Mouse (Mus musculus): ENCODE results near the gene Tmeff1. TPM values are rescaled to one million over a fixed set of nuclear protein-coding genes. Genes with fewer than 3 reads are reported as not detected.

Gene Tmeff1
- polyA plus RNA-seq, 1 experiment from 2014 or later: 263 TPM

DNA sequence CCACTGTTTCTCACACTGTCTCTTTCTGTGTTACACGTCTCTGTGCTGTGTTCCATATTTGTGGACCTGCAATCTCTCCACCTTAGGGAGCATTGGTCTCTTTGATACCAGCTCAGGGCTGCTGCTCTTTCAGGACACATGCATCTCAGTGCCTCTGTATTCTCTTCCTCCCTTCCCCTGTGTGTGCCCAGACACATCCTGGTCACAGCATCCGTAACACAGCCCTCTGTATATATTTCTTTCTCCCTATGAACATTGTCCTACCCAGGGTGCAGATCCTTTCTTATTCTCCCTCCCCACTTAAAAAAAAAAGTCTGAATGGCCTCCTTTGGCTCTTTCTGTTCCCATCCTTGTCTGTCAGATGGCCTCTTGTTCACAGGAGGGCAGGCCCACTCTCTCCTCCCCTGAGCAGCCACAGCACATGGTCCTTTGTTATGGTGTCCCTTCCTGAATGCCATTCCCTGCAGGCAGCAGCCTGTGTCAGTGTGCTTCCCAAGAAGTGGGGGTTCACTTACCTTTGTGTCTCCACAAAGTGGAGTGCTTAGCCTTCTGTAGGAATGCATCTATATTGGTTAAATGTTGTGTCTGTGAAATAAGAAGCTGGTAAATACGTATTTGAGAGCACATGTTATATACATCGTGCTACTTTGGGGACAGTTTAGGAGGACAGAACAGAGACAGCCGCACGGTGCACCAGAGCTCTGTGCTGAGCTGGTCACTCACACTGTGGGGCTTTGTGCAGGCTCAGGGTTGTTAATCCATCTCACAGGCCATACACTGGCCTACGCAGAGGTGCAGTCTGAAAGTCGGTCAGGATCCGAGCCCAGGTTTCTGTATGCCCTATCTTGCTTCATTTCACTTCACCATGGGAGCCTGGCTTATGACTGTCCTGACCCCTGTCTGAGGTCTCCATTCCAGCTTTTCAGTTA is 38.1 kb upstream of the Tmeff1 start:
- H3K36me3 ChIP-seq: peaks cover 4% of the 10 kb centered on the region; the same call in 1 of the 2 replicates
- WGBS: 14% methylated on average over 9 of the region's 9 CpGs
- H3K9ac ChIP-seq (replicated peaks): peak overlapping the region; percentile 59
- H3K9me3 ChIP-seq: no peaks in the 10 kb centered on the region
- ATAC-seq: peak; percentile 83
- peak overlapping the region; percentile 29 for H3K4me2 ChIP-seq (replicated peaks)
- peak overlapping the region; percentile 83 for H3K27ac ChIP-seq
- peaks cover 78% of the 10 kb centered on the region for H3K4me1 ChIP-seq (replicated peaks)
- no peaks in the 10 kb centered on the region for H3K27me3 ChIP-seq
- H3K4me3 ChIP-seq (replicated peaks): no peak overlapping the region

DNA sequence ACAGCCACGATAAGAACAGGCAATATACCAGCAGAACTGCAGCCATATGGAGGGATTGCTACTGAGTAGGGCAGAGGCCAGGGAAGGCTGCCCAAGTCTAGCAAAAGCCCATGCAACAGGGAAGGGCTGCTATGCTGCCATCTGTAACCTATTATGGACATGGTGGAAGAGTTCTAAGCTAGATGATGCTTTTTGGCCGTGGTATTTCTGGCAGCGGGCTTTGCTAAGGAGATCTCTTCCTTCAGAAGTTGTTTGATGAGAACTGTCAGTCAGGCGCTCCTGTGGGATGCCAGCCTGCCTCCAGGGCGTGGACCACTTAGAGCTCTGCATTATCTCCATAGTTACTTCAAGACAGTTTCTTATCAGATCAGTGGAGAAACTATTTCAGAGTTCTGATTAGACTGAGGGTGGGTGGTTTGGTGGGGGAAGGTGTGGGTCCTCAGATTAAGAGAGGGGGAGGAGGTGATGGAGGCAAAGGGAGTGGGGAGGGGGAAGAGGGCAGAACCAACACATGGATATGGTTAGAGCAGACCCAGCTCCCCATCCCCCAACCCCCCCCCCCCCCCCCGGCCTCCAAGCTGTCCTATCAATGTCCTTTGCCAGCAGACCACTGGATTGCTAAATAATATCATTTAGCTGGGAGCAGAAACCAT is 36.5 kb upstream of the Tmeff1 start:
- Histone ChIP-seq H3K4me1 (replicated peaks) (peaks cover 62% of the 10 kb centered on the region), H3K9ac (replicated peaks) (no peak overlapping the region), H3K4me2 (replicated peaks) (no peak overlapping the region), H3K27ac (peak overlapping the region; percentile 83), H3K4me3 (replicated peaks) (no peak overlapping the region), H3K9me3 (no peaks in the 10 kb centered on the region), H3K27me3 (no peaks in the 10 kb centered on the region), H3K36me3 (peaks cover 19% of the 10 kb centered on the region)
- no peak for ATAC-seq
- WGBS: 28% methylated on average over 6 of the region's 6 CpGs

DNA sequence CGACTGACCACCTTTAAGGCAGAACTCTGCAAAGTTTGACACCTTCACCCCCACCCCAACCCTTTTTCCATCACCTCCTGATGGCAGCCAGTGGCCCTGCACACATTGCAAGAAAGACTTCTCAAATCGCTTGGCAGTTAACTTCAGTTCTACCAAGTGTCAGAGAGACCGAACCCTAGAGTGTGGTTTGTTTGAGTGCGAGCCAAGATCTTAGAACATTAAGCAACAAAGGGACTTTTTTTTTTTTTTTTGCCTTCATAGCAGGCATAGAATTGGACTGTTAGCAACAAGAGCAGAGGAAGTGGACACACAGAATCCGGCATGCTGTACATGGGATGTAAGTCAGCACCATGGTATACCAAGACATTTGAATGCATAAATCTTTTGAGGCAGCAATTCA is 35.3 kb upstream of the Tmeff1 start:
- ATAC-seq: no peak
- H3K4me3 ChIP-seq (replicated peaks): no peak overlapping the region
- H3K27ac ChIP-seq: no peak overlapping the region
- H3K4me1 ChIP-seq (replicated peaks): peaks cover 50% of the 10 kb centered on the region
- no peak overlapping the region for H3K9ac ChIP-seq (replicated peaks)
- H3K27me3 ChIP-seq: no peaks in the 10 kb centered on the region
- no peaks in the 10 kb centered on the region for H3K9me3 ChIP-seq
- H3K36me3 ChIP-seq: peaks cover 28% of the 10 kb centered on the region
- WGBS: 88% methylated on average over 5 of the region's 5 CpGs
- no peak overlapping the region for H3K4me2 ChIP-seq (replicated peaks)

DNA sequence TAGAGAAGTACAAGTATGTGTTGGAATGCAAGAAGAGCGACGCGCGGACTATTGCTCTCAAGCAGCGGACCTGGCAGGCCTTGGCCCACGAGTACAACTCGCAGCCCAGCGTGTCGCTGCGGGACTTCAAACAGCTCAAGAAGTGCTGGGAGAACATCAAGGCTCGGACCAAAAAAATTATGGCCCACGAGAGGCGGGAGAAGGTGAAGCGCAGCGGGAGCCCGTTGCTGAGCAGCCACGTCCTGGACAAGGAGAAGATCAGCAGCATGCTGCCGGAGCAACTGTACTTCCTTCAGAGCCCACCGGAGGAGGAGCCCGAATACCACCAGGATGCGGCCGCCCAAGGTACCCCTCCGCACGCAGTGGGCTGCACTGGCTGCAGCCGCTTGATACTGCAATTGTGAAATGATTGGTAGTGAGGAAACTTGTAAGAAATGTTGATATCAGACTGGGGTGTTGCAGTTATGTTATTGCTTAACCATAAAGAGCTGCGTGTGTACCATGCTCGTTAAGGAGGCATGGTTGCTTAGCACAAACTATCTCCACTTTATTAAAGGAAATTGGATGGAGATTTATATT is 32.4 kb upstream of the Tmeff1 start:
- no peak overlapping the region for H3K9ac ChIP-seq (replicated peaks)
- ATAC-seq: no peak
- no peaks in the 10 kb centered on the region for H3K27me3 ChIP-seq
- H3K36me3 ChIP-seq: peaks cover 45% of the 10 kb centered on the region
- H3K4me1 ChIP-seq (replicated peaks): peaks cover 25% of the 10 kb centered on the region
- H3K9me3 ChIP-seq: no peaks in the 10 kb centered on the region
- no peak overlapping the region for H3K4me2 ChIP-seq (replicated peaks)
- no peak overlapping the region for H3K27ac ChIP-seq
- H3K4me3 ChIP-seq (replicated peaks): no peak overlapping the region
- WGBS: 95% methylated on average over 27 of the region's 27 CpGs

DNA sequence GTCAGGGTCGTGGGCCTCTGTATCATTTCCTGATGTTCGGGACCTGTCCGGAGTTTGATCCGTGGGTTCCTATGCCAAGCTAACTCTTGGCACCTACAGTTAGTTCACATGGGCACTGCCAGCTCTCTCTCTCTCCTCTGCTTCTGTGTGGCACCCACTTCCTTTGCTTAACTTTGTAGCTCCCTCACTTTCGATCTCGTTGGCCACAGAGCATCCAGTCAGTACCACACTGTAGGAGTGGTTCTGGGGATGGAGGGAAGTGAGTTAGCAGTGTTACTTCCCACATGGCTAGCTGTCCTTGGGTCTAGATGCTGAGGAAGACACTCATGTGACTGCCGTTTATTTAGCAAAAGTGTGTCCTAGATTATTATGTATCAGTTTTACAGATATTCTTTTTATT is 30.8 kb upstream of the Tmeff1 start:
- no peak for ATAC-seq
- H3K36me3 ChIP-seq: peaks cover 50% of the 10 kb centered on the region

DNA sequence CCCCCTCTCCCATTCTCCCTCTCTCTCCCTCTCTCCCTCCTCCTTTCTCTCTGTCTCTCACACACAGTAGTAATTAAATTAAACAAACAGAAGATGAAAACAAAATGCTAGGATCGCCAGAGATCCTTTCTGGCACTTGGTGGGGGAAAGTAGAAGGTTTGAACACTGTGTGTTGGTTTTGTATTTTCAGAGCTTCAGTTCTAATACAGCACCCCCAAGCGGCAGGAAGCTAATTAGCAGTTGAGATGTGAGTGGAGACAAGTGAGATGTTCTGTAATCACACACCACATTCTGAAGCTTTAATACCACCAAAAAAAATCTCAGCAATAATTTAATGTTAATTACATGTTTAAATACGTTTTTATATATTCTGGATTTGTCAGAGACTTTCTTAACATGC is 29.2 kb upstream of the Tmeff1 start:
- H3K27me3 ChIP-seq: no peaks in the 10 kb centered on the region
- peaks cover 62% of the 10 kb centered on the region for H3K36me3 ChIP-seq
- H3K4me2 ChIP-seq (replicated peaks): no peak overlapping the region
- WGBS: 29% methylated on average over 3 of the region's 3 CpGs
- H3K27ac ChIP-seq: no peak overlapping the region
- H3K4me1 ChIP-seq (replicated peaks): 0 out of 2 replicates have a peak, but pooled peaks cover 4% of the 10 kb centered on the region
- H3K9me3 ChIP-seq: no peaks in the 10 kb centered on the region
- no peak overlapping the region for H3K9ac ChIP-seq (replicated peaks)
- ATAC-seq: no peak
- H3K4me3 ChIP-seq (replicated peaks): no peak overlapping the region

More for the DNA sequence above, 30.8 kb upstream of the Tmeff1 start:
- no peak overlapping the region for H3K9ac ChIP-seq (replicated peaks)
- no peak overlapping the region for H3K27ac ChIP-seq
- 90% methylated on average over 7 of the region's 7 CpGs for WGBS
- peaks cover 9% of the 10 kb centered on the region for H3K4me1 ChIP-seq (replicated peaks)
- H3K4me2 ChIP-seq (replicated peaks): no peak overlapping the region
- H3K27me3 ChIP-seq: no peaks in the 10 kb centered on the region
- no peaks in the 10 kb centered on the region for H3K9me3 ChIP-seq
- H3K4me3 ChIP-seq (replicated peaks): no peak overlapping the region

DNA sequence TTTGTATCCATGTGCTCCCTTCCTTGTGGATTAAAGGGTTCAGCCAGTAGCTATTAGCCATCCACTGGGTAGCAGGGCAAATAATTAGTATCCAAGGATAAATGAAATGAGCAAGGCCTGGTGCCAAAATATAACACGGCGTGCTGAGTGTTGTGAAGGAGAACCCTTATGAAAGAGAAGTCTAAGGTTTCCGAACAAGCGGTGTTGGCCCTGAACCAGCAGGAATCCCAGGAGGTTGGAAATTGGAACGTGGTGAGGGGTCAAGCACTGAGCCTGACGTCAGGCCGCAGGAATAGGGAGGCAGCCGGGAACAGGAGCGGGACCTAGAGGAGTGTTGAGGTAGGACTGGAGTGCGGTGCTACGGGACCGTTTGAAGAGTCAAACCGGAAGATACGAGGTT is 25.3 kb upstream of the Tmeff1 start:
- WGBS: 91% methylated on average over 14 of the region's 14 CpGs
- Histone ChIP-seq H3K4me2 (replicated peaks) (no peak overlapping the region), H3K27ac (no peak overlapping the region), H3K4me3 (replicated peaks) (no peak overlapping the region), H3K27me3 (no peaks in the 10 kb centered on the region), H3K9ac (replicated peaks) (no peak overlapping the region), H3K9me3 (no peaks in the 10 kb centered on the region), H3K4me1 (replicated peaks) (0 out of 2 replicates have a peak, but pooled peaks cover 4% of the 10 kb centered on the region), H3K36me3 (peaks cover 66% of the 10 kb centered on the region)
- ATAC-seq: no peak

DNA sequence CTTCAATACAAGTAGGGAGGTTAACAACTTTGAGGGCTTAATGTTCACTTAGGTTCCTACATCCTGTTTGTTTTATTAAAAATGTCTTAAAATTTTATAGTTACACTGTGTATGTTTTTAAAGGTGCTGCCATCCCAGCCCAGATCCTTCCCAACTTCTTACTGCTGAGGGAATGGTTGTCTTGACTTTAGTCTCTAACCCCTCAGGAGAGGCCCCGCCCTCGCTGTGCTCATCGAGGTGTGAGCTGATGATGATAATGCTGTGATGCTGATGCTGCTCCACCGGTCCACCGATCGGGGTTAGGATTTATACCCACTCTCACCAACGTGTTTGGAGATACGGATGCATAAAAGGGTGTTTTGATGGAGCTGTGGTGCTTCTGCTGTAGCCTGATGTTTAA is 23.1 kb upstream of the Tmeff1 start:
- Histone ChIP-seq H3K4me1 (replicated peaks) (0 out of 2 replicates have a peak, but pooled peaks cover 2% of the 10 kb centered on the region), H3K9ac (replicated peaks) (no peak overlapping the region), H3K4me3 (replicated peaks) (no peak overlapping the region), H3K27ac (no peak overlapping the region), H3K9me3 (no peaks in the 10 kb centered on the region), H3K36me3 (peaks cover 54% of the 10 kb centered on the region), H3K4me2 (replicated peaks) (no peak overlapping the region), H3K27me3 (no peaks in the 10 kb centered on the region)
- 89% methylated on average over 8 of the region's 8 CpGs for WGBS
- ATAC-seq: no peak

DNA sequence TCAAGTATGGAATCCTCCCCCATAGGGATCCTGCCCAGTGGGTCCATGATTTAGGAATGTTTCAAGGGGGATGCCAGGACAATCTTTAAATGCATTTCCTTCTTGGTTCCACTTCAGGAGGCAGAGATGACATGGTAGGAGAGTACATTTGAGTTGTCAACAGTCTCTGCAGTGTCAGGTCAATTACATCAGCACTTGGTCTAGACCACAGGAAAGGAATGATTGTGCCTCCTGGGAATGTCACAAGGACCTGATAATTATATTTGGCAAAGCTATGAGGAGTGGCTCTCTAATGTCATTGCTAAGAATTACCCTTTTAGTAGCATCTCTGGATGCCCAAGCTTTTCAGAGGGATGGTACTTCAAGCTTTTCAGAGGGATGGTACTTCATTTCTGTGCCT is 20.0 kb upstream of the Tmeff1 start:
- Histone ChIP-seq H3K27me3 (no peaks in the 10 kb centered on the region), H3K4me1 (replicated peaks) (no peaks in the 10 kb centered on the region), H3K4me2 (replicated peaks) (no peak overlapping the region), H3K4me3 (replicated peaks) (no peak overlapping the region), H3K9ac (replicated peaks) (no peak overlapping the region), H3K9me3 (no peaks in the 10 kb centered on the region), H3K27ac (no peak overlapping the region), H3K36me3 (peaks cover 37% of the 10 kb centered on the region)
- ATAC-seq: no peak

DNA sequence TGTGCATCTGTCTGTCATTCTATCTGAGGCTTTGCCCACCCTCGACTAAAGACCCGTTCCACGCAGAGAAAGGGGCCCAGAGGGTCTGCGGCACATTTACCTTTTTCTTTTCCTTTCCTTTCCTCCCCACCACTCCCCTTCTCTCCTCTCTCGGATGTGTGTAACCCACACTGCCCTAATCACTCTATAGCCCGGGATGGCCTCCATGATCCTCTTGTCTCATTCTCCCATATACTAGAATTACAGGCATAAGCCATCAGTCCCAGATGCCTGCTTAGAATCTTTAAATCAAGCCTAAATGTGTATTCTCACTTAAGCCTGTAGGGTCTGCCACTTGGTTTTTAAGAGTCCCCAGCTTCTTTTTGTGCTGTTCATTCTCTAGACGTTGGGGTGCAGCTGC is 8.6 kb upstream of the Tmeff1 start:
- no peak for ATAC-seq
- no peak overlapping the region for H3K27ac ChIP-seq
- H3K4me2 ChIP-seq (replicated peaks): no peak overlapping the region
- H3K9me3 ChIP-seq: no peaks in the 10 kb centered on the region
- no peaks in the 10 kb centered on the region for H3K36me3 ChIP-seq
- WGBS: 82% methylated on average over 7 of the region's 7 CpGs
- no peak overlapping the region for H3K9ac ChIP-seq (replicated peaks)
- no peaks in the 10 kb centered on the region for H3K27me3 ChIP-seq
- H3K4me3 ChIP-seq (replicated peaks): no peak overlapping the region
- H3K4me1 ChIP-seq (replicated peaks): peaks cover 16% of the 10 kb centered on the region

DNA sequence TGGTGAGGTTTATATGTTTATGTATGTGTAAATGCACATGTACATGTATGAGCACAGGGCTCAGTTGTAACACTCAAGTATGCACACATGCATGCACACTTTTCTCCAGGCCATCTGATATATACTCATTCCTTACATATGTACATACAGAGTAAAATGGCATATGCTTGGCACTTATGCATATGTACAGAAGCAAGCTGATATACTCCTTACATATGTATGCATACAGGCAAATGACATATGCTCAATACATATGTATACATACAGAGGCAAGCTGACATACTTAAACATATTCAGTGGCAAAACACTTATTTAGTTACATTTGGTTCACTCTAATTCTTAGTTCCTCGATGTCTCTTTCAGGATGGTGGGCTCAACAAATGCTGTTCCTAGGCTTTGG is 7.1 kb upstream of the Tmeff1 start:
- Histone ChIP-seq H3K9me3 (no peaks in the 10 kb centered on the region), H3K4me3 (replicated peaks) (no peak overlapping the region), H3K27me3 (no peaks in the 10 kb centered on the region), H3K4me2 (replicated peaks) (no peak overlapping the region), H3K36me3 (no peaks in the 10 kb centered on the region), H3K4me1 (replicated peaks) (peaks cover 24% of the 10 kb centered on the region), H3K27ac (no peak overlapping the region), H3K9ac (replicated peaks) (no peak overlapping the region)
- WGBS: 94% methylated on average over 1 of the region's 1 CpGs
- no peak for ATAC-seq

DNA sequence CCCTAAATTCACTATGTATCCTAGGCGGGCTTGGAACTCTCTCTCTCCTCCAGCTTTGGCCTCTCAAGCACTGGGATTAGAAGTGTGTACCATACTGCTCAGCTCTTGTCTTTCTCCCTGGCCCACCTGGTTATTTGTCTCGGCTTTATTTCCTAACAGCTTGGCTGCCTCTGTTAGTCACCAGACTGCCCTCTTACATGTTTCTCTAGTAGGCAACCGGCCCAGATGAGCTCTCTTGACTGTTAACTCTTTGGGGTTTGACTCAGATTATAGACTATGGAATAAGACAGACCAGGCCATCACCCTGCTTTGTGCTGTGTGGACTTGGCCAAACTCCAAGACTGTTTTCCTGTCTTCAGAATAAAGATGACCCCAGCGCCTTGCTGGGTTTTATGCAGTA is 6.6 kb upstream of the Tmeff1 start:
- peaks cover 30% of the 10 kb centered on the region for H3K4me1 ChIP-seq (replicated peaks)
- H3K27ac ChIP-seq: no peak overlapping the region
- H3K9ac ChIP-seq (replicated peaks): no peak overlapping the region
- WGBS: 61% methylated on average over 4 of the region's 4 CpGs
- no peak for ATAC-seq
- no peaks in the 10 kb centered on the region for H3K36me3 ChIP-seq
- H3K4me2 ChIP-seq (replicated peaks): no peak overlapping the region
- no peak overlapping the region for H3K4me3 ChIP-seq (replicated peaks)
- H3K27me3 ChIP-seq: no peaks in the 10 kb centered on the region
- no peaks in the 10 kb centered on the region for H3K9me3 ChIP-seq
